Mouse (Mus musculus) stomach, embryonic 16.5 days (tissue): ENCODE data around the gene Olfr765. TPM values are rescaled to one million over a fixed set of nuclear protein-coding genes. Genes with fewer than 3 reads are reported as not detected.
"Not testable (repeated sequence)": the region's sequence is repeated elsewhere in the genome, so short reads cannot be mapped to it uniquely, and the experiment has no call there.

Source experiments
- ATAC-seq: fragments of 200-750 bp; cut with Nextera tagmentation; 2 replicates; pipeline ENCODE4 v1.8.0; 2017; ENCODE audit warnings: moderate number of reproducible peaks, moderate TSS enrichment; ENCODE audit not compliant: insufficient read depth, low FRiP score
- H3K27ac ChIP-seq: fragments of 300-500 bp; sonication (generic); 2 replicates; pipeline ENCODE4 v1.5.1; 2014; ENCODE audit warnings: low read length
- H3K27me3 ChIP-seq: fragments of 300-500 bp; sonication (generic); 2 replicates; pipeline ENCODE4 v1.6.1; 2014; ENCODE audit warnings: low read length, control low read depth, mixed read lengths; ENCODE audit not compliant: control insufficient read depth, insufficient read depth
- H3K36me3 ChIP-seq: fragments of 300-500 bp; sonication (generic); 2 replicates; pipeline ENCODE4 v1.6.1; 2014; ENCODE audit warnings: low read length; ENCODE audit not compliant: control insufficient read depth, insufficient read depth
- H3K4me1 ChIP-seq: fragments of 300-500 bp; sonication (generic); 2 replicates; pipeline ENCODE4 v1.6.1; 2014; ENCODE audit warnings: low read length, control low read depth, mixed read lengths; ENCODE audit not compliant: control insufficient read depth, insufficient read depth
- H3K4me2 ChIP-seq: fragments of 300-500 bp; sonication (generic); 2 replicates; pipeline ENCODE4 v1.6.1; 2014; ENCODE audit warnings: low read depth, low read length, mixed read lengths
- H3K4me3 ChIP-seq: fragments of 300-500 bp; sonication (generic); replicated peaks from 2 replicates; pipeline ENCODE4 v1.5.1; 2014; ENCODE audit warnings: mild to moderate bottlenecking, low read length
- H3K9ac ChIP-seq: fragments of 300-500 bp; sonication (generic); 2 replicates; pipeline ENCODE4 v1.6.1; 2014; ENCODE audit warnings: low read length
- H3K9me3 ChIP-seq: fragments of 300-500 bp; sonication (generic); replicated peaks from 2 replicates; pipeline ENCODE4 v1.6.1; 2016; ENCODE audit warnings: low read length, control low read depth; ENCODE audit not compliant: control insufficient read depth
- WGBS: fragments of 180-500 bp; shearing (Covaris S2); extraction: QIAGEN DNeasy Blood & Tissue Kit; methylation state at CpG from one replicate; pipeline ENCODE4 v1.1.7; 2014; 5-methylcytosine and 5-hydroxymethylcytosine counted together
- polyA plus RNA-seq: library from polyadenylated mRNA; unstranded; fragments of >200 nt; fragmentation: Nextera tagmentation; extraction: Ambion mirVana; gene quantifications from 2 replicates; pipeline ENCODE4 v1.2.1, GENCODE M21; 2015

The Olfr765 gene
- polyA plus RNA-seq, 1 experiment from 2014 or later, result not detected

DNA sequence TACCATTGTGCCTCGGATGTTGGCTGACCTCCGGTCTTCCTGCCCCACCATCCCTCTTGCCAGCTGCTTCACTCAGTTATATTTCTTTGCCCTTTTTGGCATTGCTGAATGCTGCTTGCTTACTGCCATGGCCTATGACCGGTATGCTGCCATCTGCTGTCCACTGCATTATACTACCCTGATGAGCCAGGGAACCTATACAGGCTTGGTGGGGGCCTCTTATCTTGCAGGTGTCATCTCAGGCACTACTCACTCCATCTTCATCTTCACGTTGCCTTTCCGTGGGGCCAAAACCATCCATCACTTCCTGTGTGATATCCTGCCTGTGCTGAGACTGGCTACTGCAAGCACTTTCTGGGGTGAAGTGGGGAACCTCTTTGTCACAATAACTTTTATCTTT is 38.3 kb downstream of the Olfr765 start:
- H3K36me3 ChIP-seq, H3K27me3 ChIP-seq, H3K4me2 ChIP-seq, H3K4me3 ChIP-seq, H3K27ac ChIP-seq, ATAC-seq, H3K9me3 ChIP-seq, H3K9ac ChIP-seq, H3K4me1 ChIP-seq: not testable (repeated sequence)
- WGBS, result 60% methylated on average over 2 of the region's 5 CpGs

GRCm38 (mm10) chr10:129010288-129010841 is 39.4 kb downstream of the Olfr765 start, which contains the start of gene Olfr763:
Gene Olfr763, plus strand, starts transcription at chr10:129010791.
- Histone ChIP-seq H3K4me2 (no peak within 1 kb of the TSS), H3K27ac (no peak within 1 kb of the TSS), H3K9me3 (0 out of 2 replicates have a peak, but pooled peaks cover 3% of the 10 kb centered on the region), H3K36me3 (no peaks in the 10 kb centered on the region), H3K27me3 (no peaks in the 10 kb centered on the region), H3K4me3 (no peak within 1 kb of the TSS), H3K9ac (no peak within 1 kb of the TSS), H3K4me1 (no peaks in the 10 kb centered on the region)
- 61% methylated on average over 2 of the region's 2 CpGs for WGBS
- no peak for ATAC-seq

GRCm38 (mm10) chr10:129004032-129004920 is 45.5 kb downstream of the Olfr765 start:
- 0 out of 2 replicates have a peak, but pooled peaks cover 3% of the 10 kb centered on the region for H3K9me3 ChIP-seq
- H3K4me1 ChIP-seq, result no peaks in the 10 kb centered on the region
- H3K27ac ChIP-seq, result no peak overlapping the region
- H3K27me3 ChIP-seq, result no peaks in the 10 kb centered on the region
- H3K4me3 ChIP-seq, result no peak overlapping the region
- no peak overlapping the region for H3K9ac ChIP-seq
- no peaks in the 10 kb centered on the region for H3K36me3 ChIP-seq
- peak; percentile 58; the same call in 1 of the 2 replicates for ATAC-seq
- no peak overlapping the region for H3K4me2 ChIP-seq
- 68% methylated on average over 14 of the region's 14 CpGs for WGBS

DNA sequence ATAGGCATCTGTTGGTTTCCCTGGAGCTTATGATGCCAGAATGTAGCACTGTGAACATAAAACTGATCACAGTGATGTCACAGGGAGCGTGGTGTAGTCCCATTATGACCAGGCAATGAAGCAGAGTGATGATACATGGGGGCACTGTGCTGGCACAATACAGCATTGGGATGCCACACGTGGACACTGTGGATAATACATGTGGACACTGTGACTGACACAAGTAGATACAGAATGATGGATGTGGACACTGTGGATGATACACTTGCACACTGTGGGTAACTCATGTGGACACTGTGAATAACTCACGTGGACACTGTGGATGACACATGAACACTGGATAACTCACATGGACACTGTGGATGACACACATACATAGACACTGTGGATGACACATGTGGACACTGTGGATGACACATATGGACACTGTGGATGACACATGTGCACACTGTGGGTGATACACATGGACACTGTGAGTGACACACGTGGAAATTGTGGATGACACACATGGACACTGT is 53.2 kb downstream of the Olfr765 start:
- no peak overlapping the region for H3K27ac ChIP-seq
- no peaks in the 10 kb centered on the region for H3K4me1 ChIP-seq
- no peak overlapping the region for H3K4me3 ChIP-seq
- ATAC-seq, result no peak; the same call in 1 of the 2 replicates
- H3K4me2 ChIP-seq, result no peak overlapping the region
- WGBS, result 70% methylated on average over 4 of the region's 4 CpGs
- no peaks in the 10 kb centered on the region for H3K27me3 ChIP-seq
- no peaks in the 10 kb centered on the region for H3K36me3 ChIP-seq
- no peak overlapping the region for H3K9ac ChIP-seq
- H3K9me3 ChIP-seq, result no peaks in the 10 kb centered on the region

DNA sequence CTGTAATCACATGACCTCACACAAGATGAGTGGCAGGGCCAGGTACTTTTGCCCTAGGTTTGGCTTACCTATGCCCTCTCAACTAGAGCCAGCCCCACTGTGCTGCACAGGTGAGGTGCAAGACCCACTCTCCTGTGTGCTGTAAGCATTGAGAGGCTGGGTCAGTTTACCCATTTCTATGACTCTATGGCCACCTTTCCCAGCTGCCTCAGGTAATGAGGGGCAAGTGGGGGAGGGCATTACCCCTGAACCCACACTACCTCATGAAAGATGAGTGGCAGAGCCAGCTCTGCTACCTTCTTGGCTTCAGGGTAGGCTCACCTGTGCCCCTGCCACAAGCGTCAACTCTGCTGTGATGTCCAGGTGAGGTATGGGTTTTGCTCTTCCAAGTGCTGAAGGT is 54.0 kb downstream of the Olfr765 start:
- 75% methylated on average over 1 of the region's 1 CpGs for WGBS

More for the DNA sequence above, 54.0 kb downstream of the Olfr765 start:
- Histone ChIP-seq H3K4me2 (no peak overlapping the region), H3K9me3 (no peaks in the 10 kb centered on the region), H3K9ac (no peak overlapping the region), H3K4me3 (no peak overlapping the region), H3K36me3 (no peaks in the 10 kb centered on the region), H3K27ac (no peak overlapping the region), H3K4me1 (no peaks in the 10 kb centered on the region), H3K27me3 (no peaks in the 10 kb centered on the region)
- no peak for ATAC-seq

Other genes with a start within 250 kb of the Olfr765 start
- gene Dnajc14, start 245.9 kb downstream of the Olfr765 start, polyA plus RNA-seq, result 54.1 and 59.5 TPM in 2 replicates
- gene Tmem198b, start 245.6 kb downstream of the Olfr765 start, polyA plus RNA-seq, result 17.3 and 18.2 TPM in 2 replicates
- gene Sarnp, start 232.7 kb downstream of the Olfr765 start, polyA plus RNA-seq, result 161 and 184 TPM in 2 replicates
- gene Ormdl2, start 228.4 kb downstream of the Olfr765 start, polyA plus RNA-seq, result 84.9 and 103 TPM in 2 replicates
- 2.8 and 2.9 TPM in 2 replicates for gene Gdf11, start 158.3 kb downstream of the Olfr765 start, polyA plus RNA-seq
- gene Cd63, start 149.0 kb downstream of the Olfr765 start, polyA plus RNA-seq, result 756 and 798 TPM in 2 replicates
- 16.6 and 18.7 TPM in 2 replicates for gene Rdh5, start 127.1 kb downstream of the Olfr765 start, polyA plus RNA-seq
- gene Bloc1s1, start 126.0 kb downstream of the Olfr765 start, polyA plus RNA-seq, result 194 and 206 TPM in 2 replicates
- gene Itga7, start 116.2 kb downstream of the Olfr765 start, polyA plus RNA-seq, result 7.9 and 12.4 TPM in 2 replicates
- gene Mettl7b, start 89.0 kb downstream of the Olfr765 start, polyA plus RNA-seq, result 3.4 and 3.6 TPM in 2 replicates
- not detected in 2 replicates for gene Olfr9, start 60.6 kb downstream of the Olfr765 start, polyA plus RNA-seq
- not detected in 2 replicates for gene Olfr763, start 39.2 kb downstream of the Olfr765 start, polyA plus RNA-seq
- not detected in 2 replicates for gene Olfr764-ps1, start 10.1 kb downstream of the Olfr765 start, polyA plus RNA-seq
- gene Olfr766-ps1, start 19.0 kb upstream of the Olfr765 start, polyA plus RNA-seq, result not detected in 2 replicates
- gene Olfr767, start 32.9 kb upstream of the Olfr765 start, polyA plus RNA-seq, result not detected in 2 replicates
- not detected in 2 replicates for gene Olfr768, start 49.4 kb upstream of the Olfr765 start, polyA plus RNA-seq
- gene Olfr769, start 67.9 kb upstream of the Olfr765 start, polyA plus RNA-seq, result not detected in 2 replicates
- gene Olfr770, start 89.0 kb upstream of the Olfr765 start, polyA plus RNA-seq, result not detected in 2 replicates
- not detected in 2 replicates for gene Olfr771, start 114.8 kb upstream of the Olfr765 start, polyA plus RNA-seq
- gene Olfr772, start 127.9 kb upstream of the Olfr765 start, polyA plus RNA-seq, result not detected in 2 replicates
- gene Olfr773, start 137.4 kb upstream of the Olfr765 start, polyA plus RNA-seq, result not detected in 2 replicates
- not detected in 2 replicates for gene Olfr774, start 186.2 kb upstream of the Olfr765 start, polyA plus RNA-seq
- gene Olfr775, start 198.4 kb upstream of the Olfr765 start, polyA plus RNA-seq, result not detected in 2 replicates
- gene Olfr776, start 209.1 kb upstream of the Olfr765 start, polyA plus RNA-seq, result not detected in 2 replicates
- not detected in 2 replicates for gene Olfr777, start 221.5 kb upstream of the Olfr765 start, polyA plus RNA-seq